Mouse (Mus musculus) mesoderm, embryonic 11.5 days (tissue): ENCODE measurements at regions not wholly inside any gene's neighbourhood (a gene's known extent, or its start where the extent isn't known, plus 50 kb on each side); places are given as distances from the start of the nearest gene placed in this dataset.

Source experiments
- DNase-seq: peaks from one replicate; pipeline ENCODE4 v3.0.0-alpha.2; 2012; ENCODE audit warnings: low read depth, low spot score

GRCm38 (mm10) chr1:45732958-45733357, 62.0 kb upstream of the Wdr75 start:
- DNase-seq: no peak

GRCm38 (mm10) chr1:45745136-45745535, 49.8 kb upstream of the Wdr75 start:
- DNase-seq: no peak
